Mouse (Mus musculus): ENCODE measurements around the gene Ptk6.

DNA sequence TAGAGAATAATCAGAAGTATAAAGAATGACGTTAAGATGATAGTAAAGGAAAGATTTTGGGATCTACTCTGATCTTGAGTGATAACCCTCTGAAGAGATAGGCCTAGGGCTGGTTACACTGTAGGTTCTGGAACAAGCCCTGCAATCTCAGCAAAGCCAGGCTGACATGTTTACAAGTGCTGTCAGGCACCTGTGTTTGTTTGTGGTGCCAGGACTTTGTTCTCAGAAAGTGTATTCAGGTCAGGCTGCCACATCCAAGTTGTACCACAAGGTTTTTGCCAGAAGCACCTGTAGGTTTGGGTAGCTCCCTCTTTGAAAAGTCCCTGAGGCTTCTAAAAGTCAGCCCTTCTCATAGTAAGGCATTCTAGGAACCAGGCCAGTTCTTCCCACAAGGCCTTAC, 13.3 kb downstream of the Ptk6 start:
- TF ChIP-seq POLR2A (IDR thresholded peaks at IDR 0.05; ENCODE audit: low read depth, low read length) (no peak), CTCF (conservative IDR thresholded peaks at IDR 0.05; ENCODE audit: insufficient read depth, insufficient read length, low read depth, low read length) (no peak)
